Mouse (Mus musculus) activated CD4-positive, CD25-positive, alpha-beta regulatory T cell (primary cell): ENCODE results near the gene Rsrp1. TPM values are rescaled to one million over a fixed set of nuclear protein-coding genes. Genes with fewer than 3 reads are reported as not detected.

Experiments used
- polyA plus RNA-seq, 2 experiments: library from polyadenylated mRNA; unstranded; fragments of 100-300 nt; shearing (Covaris generic); gene quantifications; one replicate each; pipeline ENCODE4 v1.2.1; 2017

The Rsrp1 gene
- 100 to 1,000 TPM; 720 to 760 TPM for polyA plus RNA-seq

GRCm38 (mm10) chr4:134923258-134924018, at the start of gene Rsrp1:
Gene Rsrp1, plus strand, starts transcription at chr4:134923592.

GRCm38 (mm10) chr4:134914864-134915209, 8.6 kb upstream of the Rsrp1 start, which contains the start of gene Tmem50a:
Gene Tmem50a, minus strand, starts transcription at chr4:134915024.

GRCm38 (mm10) chr4:134930684-134931481, 7.5 kb downstream of the Rsrp1 start, which contains the start of gene Syf2:
Gene Syf2, plus strand, starts transcription at chr4:134930898.

Other genes with a start within 250 kb of the Rsrp1 start
- 1 to 10 TPM; 2.1 to 2.4 TPM for gene Man1c1, start 219.3 kb upstream of the Rsrp1 start, polyA plus RNA-seq
- 10 to 100 TPM; 47.4 to 57.0 TPM for gene Ldlrap1, start 155.6 kb upstream of the Rsrp1 start, polyA plus RNA-seq
- 10 to 100 TPM; 18.9 to 26.4 TPM for gene Maco1, start 70.2 kb upstream of the Rsrp1 start, polyA plus RNA-seq
- 1 to 10 TPM; 2.3 TPM for gene Rhd, start 59.1 kb upstream of the Rsrp1 start, polyA plus RNA-seq
- gene Tmem50a, start 8.6 kb upstream of the Rsrp1 start, polyA plus RNA-seq = 100 to 1,000 TPM; 477 to 612 TPM
- 100 to 1,000 TPM; 176 to 207 TPM for gene Syf2, start 7.3 kb downstream of the Rsrp1 start, polyA plus RNA-seq
- gene Runx3, start 197.1 kb downstream of the Rsrp1 start, polyA plus RNA-seq = 10 to 100 TPM; 17.5 to 44.8 TPM